Mouse (Mus musculus) heart, postnatal 0 days (tissue): ENCODE data around the gene Foxg1.

Source experiments
- CTCF ChIP-seq: IDR thresholded peaks from 2 replicates; pipeline ENCODE4 v1.5.1; 2016; ENCODE audit warnings: antibody characterized with exemption, control low read depth, low read depth
- EP300 ChIP-seq: IDR thresholded peaks from 2 replicates; pipeline ENCODE4 v1.6.1; 2016; ENCODE audit warnings: antibody characterized with exemption, low read depth

DNA sequence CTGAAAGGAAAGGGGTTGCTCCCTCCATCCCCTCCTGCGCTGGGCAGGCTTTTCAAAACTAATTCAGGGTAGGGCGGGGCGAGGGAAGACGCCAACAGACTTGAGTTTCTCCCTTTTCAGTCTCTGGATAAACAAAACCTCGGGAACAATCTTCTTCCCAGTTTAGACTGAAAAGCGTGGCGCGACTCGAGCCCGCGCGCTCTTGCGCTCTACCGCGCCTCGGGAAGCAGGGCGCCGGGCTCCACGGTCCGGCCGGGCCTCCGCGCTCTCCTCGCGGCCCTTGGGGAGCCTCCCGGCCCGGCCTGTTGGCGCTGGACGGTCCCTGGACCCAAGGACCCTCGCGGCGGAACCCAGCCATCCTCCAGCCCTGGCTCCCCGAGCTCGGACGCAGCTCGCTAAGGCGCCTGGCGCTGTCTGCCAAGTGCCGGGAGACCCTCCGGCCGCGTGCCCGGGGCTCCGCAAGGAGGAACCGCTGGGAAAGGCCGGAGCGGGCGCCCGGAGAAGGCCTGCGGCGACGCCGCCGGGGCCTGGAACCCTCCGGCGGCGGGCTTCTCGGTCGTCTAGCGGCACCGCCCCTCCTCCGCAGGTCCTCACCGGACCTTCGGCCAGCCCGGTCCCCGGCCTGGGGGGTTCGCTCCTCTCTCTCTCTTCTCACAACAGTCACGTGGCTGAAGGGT is 18.8 kb downstream of the Foxg1 start:
- TF ChIP-seq CTCF (no peak), EP300 (no peak)
